Comparison of ENCODE assay signal across 24 mouse cellular contexts in genomic region chr7:121491455-121492005, GRCm38 (mm10).
A peak's percentile ranks its signal among the peaks of the same experiment; 100 is the strongest.
DNase-seq lines count a peak whose midpoint lies in the region; ATAC-seq and TF ChIP-seq lines count a peak whose summit lies in the region.
"Had no signal": no experiment of that assay in that cellular context is flagged by ENCODE, and none has a peak within 500 bp of the region (broad histone marks: within the 10 kb centered on the region; RNA-seq: fewer than 3 reads in every experiment).

No protein-coding gene starts in this region.

- 47% methylated on average over 3 of the region's 3 CpGs for WGBS in forebrain, embryonic 11.5 days
- 33% methylated on average over 3 of the region's 3 CpGs for WGBS in forebrain, postnatal 0 days
- WGBS in neural tube, embryonic 13.5 days, result 32% methylated on average over 3 of the region's 3 CpGs
- 6% methylated on average over 3 of the region's 3 CpGs for WGBS in limb, embryonic 12.5 days
- 35% methylated on average over 3 of the region's 3 CpGs for WGBS in kidney, embryonic 14.5 days

- no peak overlapping the region for H3K9ac ChIP-seq in forebrain, embryonic 11.5 days (ENCODE audit: low read length)
- H3K9ac ChIP-seq in forebrain, postnatal 0 days, result no peak overlapping the region
- H3K9ac ChIP-seq in neural tube, embryonic 13.5 days, result no peak overlapping the region
- no peak overlapping the region for H3K9ac ChIP-seq in limb, embryonic 12.5 days (replicated peaks)
- no peak overlapping the region for H3K9ac ChIP-seq in kidney, embryonic 14.5 days (ENCODE audit: low read depth, low read length)
- H3K9ac ChIP-seq: forebrain, embryonic 12.5 days; liver, embryonic 12.5 days had no signal

- no peak for DNase-seq in forebrain, embryonic 11.5 days (ENCODE audit: low spot score)
- DNase-seq in forebrain, postnatal 0 days, result no peak
- DNase-seq in neural tube, embryonic 10.5 days (ENCODE audit: extremely low spot score, low spot score), result no peak
- DNase-seq in thymus, postnatal 14 days, result no peak
- DNase-seq: adrenal gland, postnatal 36 days; cerebellum, adult 18-20 months; cerebellum, postnatal 14 days; heart, postnatal 4 days; kidney, adult 11 months; layer of hippocampus, adult 9-11 months; left cerebral cortex, postnatal 4 days; lung, adult 18-20 months; lung, postnatal 10 days; right cerebral cortex, postnatal 14 days; thymus, adult 2 months had no signal

- no peak overlapping the region for H3K27ac ChIP-seq in forebrain, embryonic 11.5 days (ENCODE audit: low read depth, low read length)
- H3K27ac ChIP-seq in forebrain, postnatal 0 days (ENCODE audit: low read depth, low read length), result no peak overlapping the region
- H3K27ac ChIP-seq in neural tube, embryonic 13.5 days (replicated peaks), result no peak overlapping the region
- H3K27ac ChIP-seq in limb, embryonic 12.5 days, result peak overlapping the region; percentile 53
- no peak overlapping the region for H3K27ac ChIP-seq in kidney, embryonic 14.5 days (ENCODE audit: low read depth, low read length)
- H3K27ac ChIP-seq: forebrain, embryonic 12.5 days; heart, embryonic 10.5 days; kidney, postnatal 0 days; liver, embryonic 12.5 days; stomach, postnatal 0 days had no signal

- no peak overlapping the region for H3K4me2 ChIP-seq in forebrain, embryonic 11.5 days (ENCODE audit: low read depth, low read length, severe bottlenecking)
- H3K4me2 ChIP-seq in forebrain, postnatal 0 days (ENCODE audit: low read depth), result no peak overlapping the region
- no peak overlapping the region for H3K4me2 ChIP-seq in neural tube, embryonic 13.5 days
- no peak overlapping the region for H3K4me2 ChIP-seq in limb, embryonic 12.5 days
- H3K4me2 ChIP-seq in kidney, embryonic 14.5 days (replicated peaks; ENCODE audit: low read depth, low read length), result no peak overlapping the region
- H3K4me2 ChIP-seq: forebrain, embryonic 12.5 days; liver, embryonic 12.5 days had no signal

- H3K9me3 ChIP-seq in forebrain, embryonic 11.5 days (ENCODE audit: control insufficient read depth, low read length), result no peaks in the 10 kb centered on the region
- H3K9me3 ChIP-seq in forebrain, postnatal 0 days (ENCODE audit: low read length), result no peaks in the 10 kb centered on the region
- H3K9me3 ChIP-seq in neural tube, embryonic 13.5 days, result no peaks in the 10 kb centered on the region
- no peaks in the 10 kb centered on the region for H3K9me3 ChIP-seq in limb, embryonic 12.5 days
- no peaks in the 10 kb centered on the region for H3K9me3 ChIP-seq in kidney, embryonic 14.5 days (ENCODE audit: control insufficient read depth, low read length)
- H3K9me3 ChIP-seq: forebrain, embryonic 12.5 days; heart, embryonic 10.5 days; liver, embryonic 12.5 days had no signal

- H3K27me3 ChIP-seq in forebrain, embryonic 11.5 days (ENCODE audit: control insufficient read depth, insufficient read depth, low read length), result no peaks in the 10 kb centered on the region
- no peaks in the 10 kb centered on the region for H3K27me3 ChIP-seq in forebrain, postnatal 0 days (ENCODE audit: insufficient read depth, low read length)
- H3K27me3 ChIP-seq in neural tube, embryonic 13.5 days, result no peaks in the 10 kb centered on the region
- H3K27me3 ChIP-seq in limb, embryonic 12.5 days, result no peaks in the 10 kb centered on the region
- H3K27me3 ChIP-seq in kidney, embryonic 14.5 days (ENCODE audit: control insufficient read depth, insufficient read depth, low read length), result no peaks in the 10 kb centered on the region
- H3K27me3 ChIP-seq: forebrain, embryonic 12.5 days; liver, embryonic 12.5 days had no signal

- no peaks in the 10 kb centered on the region for H3K36me3 ChIP-seq in forebrain, embryonic 11.5 days (ENCODE audit: control insufficient read depth, insufficient read depth, low read length)
- no peaks in the 10 kb centered on the region for H3K36me3 ChIP-seq in forebrain, postnatal 0 days (ENCODE audit: insufficient read depth)
- H3K36me3 ChIP-seq in neural tube, embryonic 13.5 days, result no peaks in the 10 kb centered on the region
- H3K36me3 ChIP-seq in limb, embryonic 12.5 days, result no peaks in the 10 kb centered on the region
- H3K36me3 ChIP-seq in kidney, embryonic 14.5 days (ENCODE audit: control insufficient read depth, insufficient read depth, low read length), result no peaks in the 10 kb centered on the region
- H3K36me3 ChIP-seq: forebrain, embryonic 12.5 days; heart, embryonic 10.5 days; liver, embryonic 12.5 days had no signal

- H3K4me3 ChIP-seq in forebrain, embryonic 11.5 days (ENCODE audit: low read depth, low read length), result no peak overlapping the region
- H3K4me3 ChIP-seq in forebrain, postnatal 0 days (ENCODE audit: low read depth, low read length), result no peak overlapping the region
- no peak overlapping the region for H3K4me3 ChIP-seq in neural tube, embryonic 13.5 days
- no peak overlapping the region for H3K4me3 ChIP-seq in limb, embryonic 12.5 days (replicated peaks)
- H3K4me3 ChIP-seq in kidney, embryonic 14.5 days (ENCODE audit: low read length), result no peak overlapping the region
- H3K4me3 ChIP-seq: forebrain, embryonic 12.5 days; heart, embryonic 10.5 days; liver, embryonic 12.5 days had no signal

- 0 out of 2 replicates have a peak, but pooled peaks cover 3% of the 10 kb centered on the region for H3K4me1 ChIP-seq in forebrain, embryonic 11.5 days (replicated peaks; ENCODE audit: control insufficient read depth, insufficient read depth, low read length)
- H3K4me1 ChIP-seq in forebrain, postnatal 0 days (ENCODE audit: insufficient read depth), result no peaks in the 10 kb centered on the region
- H3K4me1 ChIP-seq in neural tube, embryonic 13.5 days (replicated peaks), result peaks cover 9% of the 10 kb centered on the region
- H3K4me1 ChIP-seq in limb, embryonic 12.5 days (replicated peaks), result peaks cover 17% of the 10 kb centered on the region
- H3K4me1 ChIP-seq in kidney, embryonic 14.5 days (ENCODE audit: control insufficient read depth, insufficient read depth, low read length), result no peaks in the 10 kb centered on the region
- H3K4me1 ChIP-seq: heart, embryonic 10.5 days; liver, embryonic 12.5 days had no signal

- TF ChIP-seq CTCF in forebrain, postnatal 0 days (IDR thresholded peaks at IDR 0.05; ENCODE audit: low read depth), result no peak

- ATAC-seq in forebrain, embryonic 11.5 days (replicated peaks; ENCODE audit: low FRiP score), result 0 out of 2 replicates have a peak, but pooled peaks have one; percentile 7
- no peak for ATAC-seq in forebrain, postnatal 0 days
- ATAC-seq in neural tube, embryonic 13.5 days (ENCODE audit: low read depth), result 0 out of 2 replicates have a peak, but pooled peaks have one; percentile 15
- 0 out of 2 replicates have a peak, but pooled peaks have one; percentile 40 for ATAC-seq in limb, embryonic 12.5 days (ENCODE audit: insufficient number of reproducible peaks, insufficient read depth, low FRiP score, low TSS enrichment, low read depth)
- no peak for ATAC-seq in kidney, embryonic 14.5 days (ENCODE audit: low FRiP score, low TSS enrichment)
- ATAC-seq: liver, embryonic 12.5 days; Patski had no signal

Comparison
In these comparisons a context has a peak if more than half of its experiments do, and no peak if none do; other contexts are left out.
1. ATAC-seq: peak in forebrain, embryonic 11.5 days (single experiment), neural tube, embryonic 13.5 days (single experiment) and limb, embryonic 12.5 days (single experiment); none in forebrain, postnatal 0 days (single experiment) and kidney, embryonic 14.5 days (single experiment).